Mouse (Mus musculus) spleen, adult 2 months (tissue): ENCODE data around the gene Npb.

Source experiments
- CTCF ChIP-seq: fragments of 200-500 bp; IDR thresholded peaks from 2 replicates; pipeline ENCODE4 v1.5.1; 2011; ENCODE audit warnings: mild to moderate bottlenecking, inconsistent platforms; ENCODE audit not compliant: insufficient read depth, insufficient read length, insufficient replicate concordance; ENCODE audit errors: extremely low read depth
- POLR2A ChIP-seq: fragments of 200-500 bp; IDR thresholded peaks from 2 replicates; pipeline ENCODE4 v1.6.1; 2011; ENCODE audit warnings: low read depth, low read length, inconsistent platforms

DNA sequence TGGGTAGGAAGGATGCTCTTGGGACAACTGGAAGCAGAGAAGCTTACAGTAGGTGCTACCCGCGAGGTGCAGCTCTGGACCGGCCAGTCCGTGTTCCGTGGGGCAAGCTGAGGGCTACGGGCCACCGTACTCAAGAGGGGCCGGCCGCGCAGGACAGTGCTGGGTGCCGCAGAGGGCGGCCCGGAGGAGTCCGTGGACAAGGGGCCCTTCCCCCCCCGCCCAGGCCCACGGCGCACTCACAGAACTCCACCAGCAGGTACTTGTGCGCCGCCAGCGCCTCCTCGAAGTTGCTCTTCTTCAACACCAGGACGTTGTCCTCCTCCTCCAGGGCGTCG, 35.9 kb upstream of the Npb start:
- no peak for TF ChIP-seq POLR2A
- TF ChIP-seq CTCF = no peak
